Mouse (Mus musculus): Measurements from ENCODE around the gene Erf. TPM values are rescaled to one million over a fixed set of nuclear protein-coding genes. Genes with fewer than 3 reads are reported as not detected.

Erf gene
- polyA plus RNA-seq, 1 experiment from 2014 or later, result 16.4 TPM

DNA sequence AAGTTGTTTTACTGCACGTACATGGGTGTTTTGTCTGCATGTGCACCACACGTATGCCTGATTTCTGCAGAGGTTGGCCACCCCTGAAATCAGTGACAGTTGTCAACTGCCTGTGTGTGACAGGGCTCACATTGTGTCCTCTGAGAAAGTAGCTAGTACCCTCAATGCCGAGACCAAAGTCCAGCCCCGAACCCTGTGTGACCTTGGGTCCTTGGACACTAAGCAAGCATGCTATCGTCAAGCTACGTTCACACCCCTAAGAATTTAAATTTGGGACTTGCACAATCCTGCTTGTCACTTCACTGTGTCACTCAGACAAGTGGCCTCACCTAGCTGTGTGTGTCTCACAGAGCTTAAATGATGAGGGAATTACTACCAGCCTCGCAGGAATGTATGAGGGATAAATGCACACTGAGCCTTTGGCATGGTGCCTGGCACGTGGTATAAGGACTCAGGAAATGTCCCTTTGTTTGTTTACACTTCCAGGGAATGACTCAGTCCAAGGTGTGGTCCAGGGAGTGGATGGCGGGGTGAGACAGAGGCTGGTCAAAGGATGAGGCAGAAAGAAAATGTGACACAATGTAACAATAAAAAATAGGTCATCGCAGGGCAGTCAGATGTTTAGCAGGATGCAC is 53.1 kb downstream of the Erf start:
- Histone ChIP-seq H3K9ac (ENCODE audit: low read depth, low read length) (no peak overlapping the region), H3K9me3 (ENCODE audit: control insufficient read depth, low read length) (no peaks in the 10 kb centered on the region), H3K27ac (ENCODE audit: low read depth, low read length) (no peak overlapping the region), H3K4me2 (no peak overlapping the region), H3K27me3 (replicated peaks; ENCODE audit: control insufficient read depth, insufficient read depth, low read length) (no peaks in the 10 kb centered on the region), H3K4me1 (replicated peaks; ENCODE audit: control insufficient read depth, insufficient read depth, low read length) (peaks cover 8% of the 10 kb centered on the region; the same call in 1 of the 2 replicates), H3K36me3 (ENCODE audit: control insufficient read depth, insufficient read depth, low read length) (no peaks in the 10 kb centered on the region), H3K4me3 (ENCODE audit: low read depth, low read length) (no peak overlapping the region)
- ATAC-seq (replicated peaks; ENCODE audit: low FRiP score) (no peak; the same call in 1 of the 2 replicates), DNase-seq (ENCODE audit: low spot score) (no peak)
- WGBS, result 72% methylated on average over 10 of the region's 10 CpGs

- Histone ChIP-seq H3K4me2 (no peak overlapping the region), H3K4me1 (replicated peaks; ENCODE audit: control insufficient read depth, insufficient read depth, low read length) (peaks cover 8% of the 10 kb centered on the region; the same call in 1 of the 2 replicates), H3K4me3 (ENCODE audit: low read depth, low read length) (no peak overlapping the region), H3K27me3 (replicated peaks; ENCODE audit: control insufficient read depth, insufficient read depth, low read length) (no peaks in the 10 kb centered on the region), H3K9me3 (ENCODE audit: control insufficient read depth, low read length) (no peaks in the 10 kb centered on the region), H3K9ac (ENCODE audit: low read depth, low read length) (no peak overlapping the region), H3K36me3 (ENCODE audit: control insufficient read depth, insufficient read depth, low read length) (no peaks in the 10 kb centered on the region), H3K27ac (ENCODE audit: low read depth, low read length) (no peak overlapping the region)
- ATAC-seq (replicated peaks; ENCODE audit: low FRiP score) (no peak), DNase-seq (ENCODE audit: low spot score) (no peak)
- WGBS, result 74% methylated on average over 9 of the region's 9 CpGs
These were observed 54.5 kb downstream of the Erf start for GRCm38 (mm10) chr7:25196107-25196506.

GRCm38 (mm10) chr7:25195148-25195547 is 55.4 kb downstream of the Erf start:
- no peak overlapping the region for H3K9ac ChIP-seq (ENCODE audit: low read depth, low read length)
- H3K27me3 ChIP-seq (replicated peaks; ENCODE audit: control insufficient read depth, insufficient read depth, low read length), result no peaks in the 10 kb centered on the region
- no peaks in the 10 kb centered on the region for H3K9me3 ChIP-seq (ENCODE audit: control insufficient read depth, low read length)
- no peak overlapping the region for H3K4me3 ChIP-seq (ENCODE audit: low read depth, low read length)
- peaks cover 8% of the 10 kb centered on the region; the same call in 1 of the 2 replicates for H3K4me1 ChIP-seq (replicated peaks; ENCODE audit: control insufficient read depth, insufficient read depth, low read length)
- no peak overlapping the region for H3K4me2 ChIP-seq
- no peak overlapping the region for H3K27ac ChIP-seq (ENCODE audit: low read depth, low read length)
- ATAC-seq (replicated peaks; ENCODE audit: low FRiP score) (peak; percentile 87), DNase-seq (ENCODE audit: low spot score) (no peak)
- H3K36me3 ChIP-seq (ENCODE audit: control insufficient read depth, insufficient read depth, low read length), result no peaks in the 10 kb centered on the region
- WGBS, result 77% methylated on average over 3 of the region's 3 CpGs

Small RNA genes lying within 50 kb of the gene (microRNA-seq; reads per million reads assigned to microRNA genes)
- gene Mir7048 (ENCODE audit: borderline number of aligned reads), result not detected

Other genes with a start within 250 kb of the Erf start
- gene Atp1a3, start 244.8 kb downstream of the Erf start, polyA plus RNA-seq (2014; fragmentation: Nextera tagmentation; extraction: Ambion mirVana), result 1.4 and 1.5 TPM in 2 replicates
- 3.5 and 5.3 TPM in 2 replicates for gene Grik5, start 178.4 kb downstream of the Erf start, polyA plus RNA-seq (2014; fragmentation: Nextera tagmentation; extraction: Ambion mirVana)
- 22.8 and 23.1 TPM in 2 replicates for gene Zfp574, start 178.2 kb downstream of the Erf start, polyA plus RNA-seq (2014; fragmentation: Nextera tagmentation; extraction: Ambion mirVana)
- gene Pou2f2, start 71.0 kb downstream of the Erf start, polyA plus RNA-seq (2014; fragmentation: Nextera tagmentation; extraction: Ambion mirVana), result 2.2 and 3.2 TPM in 2 replicates
- gene Dedd2, start 30.1 kb downstream of the Erf start, polyA plus RNA-seq (2014; fragmentation: Nextera tagmentation; extraction: Ambion mirVana), result 19.6 and 21.1 TPM in 2 replicates
- gene Zfp526, start 29.3 kb downstream of the Erf start, polyA plus RNA-seq (2014; fragmentation: Nextera tagmentation; extraction: Ambion mirVana), result 4.0 and 4.2 TPM in 2 replicates
- 11.0 and 13.0 TPM in 2 replicates for gene Gsk3a, start 12.9 kb downstream of the Erf start, polyA plus RNA-seq (2014; fragmentation: Nextera tagmentation; extraction: Ambion mirVana)
- gene Cic, start 16.9 kb upstream of the Erf start, polyA plus RNA-seq (2014; fragmentation: Nextera tagmentation; extraction: Ambion mirVana), result 21.6 and 25.2 TPM in 2 replicates
- gene Pafah1b3, start 47.2 kb upstream of the Erf start, polyA plus RNA-seq (2014; fragmentation: Nextera tagmentation; extraction: Ambion mirVana), result 104 and 106 TPM in 2 replicates
- 0.32 and 0.68 TPM in 2 replicates for gene Prr19, start 50.6 kb upstream of the Erf start, polyA plus RNA-seq (2014; fragmentation: Nextera tagmentation; extraction: Ambion mirVana)
- 0.16 and 0.32 TPM in 2 replicates for gene Tmem145, start 55.3 kb upstream of the Erf start, polyA plus RNA-seq (2014; fragmentation: Nextera tagmentation; extraction: Ambion mirVana)
- gene Megf8, start 66.4 kb upstream of the Erf start, polyA plus RNA-seq (2014; fragmentation: Nextera tagmentation; extraction: Ambion mirVana), result 5.1 and 5.5 TPM in 2 replicates
- not detected in 2 replicates for gene Cnfn, start 119.0 kb upstream of the Erf start, polyA plus RNA-seq (2014; fragmentation: Nextera tagmentation; extraction: Ambion mirVana)
- 2.3 and 2.5 TPM in 2 replicates for gene Lipe, start 147.9 kb upstream of the Erf start, polyA plus RNA-seq (2014; fragmentation: Nextera tagmentation; extraction: Ambion mirVana)
- gene Cxcl17, start 162.1 kb upstream of the Erf start, polyA plus RNA-seq (2014; fragmentation: Nextera tagmentation; extraction: Ambion mirVana), result 0.38 TPM in 1 of 2 replicates, not detected in the other
- 2.3 and 3.6 TPM in 2 replicates for gene Ceacam1, start 226.8 kb upstream of the Erf start, polyA plus RNA-seq (2014; fragmentation: Nextera tagmentation; extraction: Ambion mirVana)